Mouse (Mus musculus) ES-Bruce4 (cell line): ENCODE data around the gene Ntrk2.

Experiments
- CTCF ChIP-seq: IDR thresholded peaks from one replicate; pipeline ENCODE4 v1.8.1; 2011; ENCODE audit warnings: low read depth, low read length
- EP300 ChIP-seq: IDR thresholded peaks from 2 replicates; pipeline ENCODE4 v1.6.1; 2011; ENCODE audit warnings: low read depth, low read length; ENCODE audit not compliant: insufficient read depth
- POLR2A ChIP-seq: IDR thresholded peaks from one replicate; pipeline ENCODE4 v1.8.1; 2011; ENCODE audit warnings: low read length; ENCODE audit not compliant: insufficient read depth

DNA sequence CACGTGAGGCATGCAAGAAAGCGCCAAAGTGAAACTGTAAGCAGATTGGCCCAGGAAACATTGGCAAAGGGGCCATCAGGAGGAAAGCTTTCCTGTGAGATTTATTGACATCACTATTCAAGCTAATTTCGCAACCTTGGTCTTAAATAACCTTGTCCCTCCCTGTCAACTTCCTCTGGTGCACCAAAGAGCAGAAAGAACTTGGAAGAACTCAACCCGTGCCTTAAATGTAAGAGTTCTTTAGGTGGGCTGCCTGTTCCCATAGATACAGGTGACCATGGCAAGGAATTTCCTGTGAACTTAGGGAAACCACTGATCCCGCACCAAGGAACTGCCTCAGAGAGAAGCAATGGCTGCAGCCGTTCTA lies 197.4 kb downstream of the Ntrk2 start:
- TF ChIP-seq CTCF = no peak
- TF ChIP-seq POLR2A = no peak
- TF ChIP-seq EP300 = no peak
